Mouse (Mus musculus) embryonic facial prominence, embryonic 13.5 days (tissue): Measurements from ENCODE around the gene Gtf2f2. TPM values are rescaled to one million over a fixed set of nuclear protein-coding genes. Genes with fewer than 3 reads are reported as not detected.
A peak's percentile ranks its signal among the peaks of the same experiment; 100 is the strongest.

ENCODE experiments used
- ATAC-seq: fragments of 200-750 bp; cut with Nextera tagmentation; 2 replicates; pipeline ENCODE4 v1.8.0; 2017; ENCODE audit warnings: low read depth; ENCODE audit not compliant: insufficient number of reproducible peaks, insufficient read depth, low FRiP score, low TSS enrichment
- H3K27ac ChIP-seq: fragments of 300-500 bp; sonication (generic); 2 replicates; pipeline ENCODE4 v1.5.1; 2015; ENCODE audit warnings: moderate library complexity, mild to moderate bottlenecking, inconsistent platforms
- H3K27me3 ChIP-seq: fragments of 300-500 bp; sonication (generic); 2 replicates; pipeline ENCODE4 v1.6.1; 2015; ENCODE audit warnings: mild to moderate bottlenecking, inconsistent platforms
- H3K36me3 ChIP-seq: fragments of 300-500 bp; sonication (generic); 2 replicates; pipeline ENCODE4 v1.6.1; 2015; ENCODE audit warnings: mild to moderate bottlenecking, inconsistent platforms
- H3K4me1 ChIP-seq: fragments of 300-500 bp; sonication (generic); 2 replicates; pipeline ENCODE4 v1.6.1; 2015; ENCODE audit warnings: inconsistent platforms
- H3K4me2 ChIP-seq: fragments of 300-500 bp; sonication (generic); 2 replicates; pipeline ENCODE4 v1.6.1; 2015; ENCODE audit warnings: moderate library complexity, mild to moderate bottlenecking, inconsistent platforms
- H3K4me3 ChIP-seq: fragments of 300-500 bp; sonication (generic); 2 replicates; pipeline ENCODE4 v1.5.1; 2015; ENCODE audit warnings: mild to moderate bottlenecking, inconsistent platforms
- H3K9ac ChIP-seq: fragments of 300-500 bp; sonication (generic); 2 replicates; pipeline ENCODE4 v1.6.1; 2015; ENCODE audit warnings: mild to moderate bottlenecking, inconsistent platforms
- H3K9me3 ChIP-seq: fragments of 300-500 bp; sonication (generic); 2 replicates; pipeline ENCODE4 v1.6.1; 2016; ENCODE audit warnings: inconsistent platforms
- WGBS: fragments of 180-500 bp; shearing (Covaris S2); methylation state at CpG from one replicate; pipeline ENCODE4 v1.1.7; 2015; ENCODE audit warnings: mixed read lengths; 5-methylcytosine and 5-hydroxymethylcytosine counted together
- polyA plus RNA-seq: library from polyadenylated mRNA; unstranded; fragments of >200 nt; fragmentation: Nextera tagmentation; extraction: Ambion mirVana; gene quantifications from 2 replicates; pipeline ENCODE4 v1.2.1, GENCODE M21; 2015

The Gtf2f2 gene
- 39.0 and 39.4 TPM in 2 replicates for polyA plus RNA-seq

- H3K27me3 ChIP-seq, result no peaks in the 10 kb centered on the region
- H3K9me3 ChIP-seq, result no peaks in the 10 kb centered on the region
- H3K9ac ChIP-seq, result peak within 1 kb of the TSS; percentile 89
- peaks cover 7% of the 10 kb centered on the region; the same call in 1 of the 2 replicates for H3K36me3 ChIP-seq
- WGBS, result under 1% methylated on average over 67 of the region's 67 CpGs
- peak within 1 kb of the TSS; percentile 81 for H3K27ac ChIP-seq
- ATAC-seq, result peak; percentile 85
- peaks cover 22% of the 10 kb centered on the region for H3K4me1 ChIP-seq
- H3K4me2 ChIP-seq, result peak within 1 kb of the TSS; percentile 81
- H3K4me3 ChIP-seq, result peak within 1 kb of the TSS; percentile 97
These were observed at the start of gene Gtf2f2 for GRCm38 (mm10) chr14:76010102-76011061. Gene Gtf2f2 (minus strand): TSS chr14:76010865.

GRCm38 (mm10) chr14:76059441-76059840, 48.8 kb upstream of the Gtf2f2 start:
- Histone ChIP-seq H3K4me1 (no peaks in the 10 kb centered on the region), H3K4me3 (no peak overlapping the region), H3K9ac (no peak overlapping the region), H3K36me3 (no peaks in the 10 kb centered on the region), H3K4me2 (no peak overlapping the region), H3K9me3 (no peaks in the 10 kb centered on the region), H3K27me3 (no peaks in the 10 kb centered on the region), H3K27ac (no peak overlapping the region)
- 72% methylated on average over 5 of the region's 5 CpGs for WGBS
- no peak for ATAC-seq

- 81% methylated on average over 11 of the region's 11 CpGs for WGBS
- Histone ChIP-seq H3K4me3 (no peak overlapping the region), H3K9me3 (no peaks in the 10 kb centered on the region), H3K4me2 (no peak overlapping the region), H3K9ac (no peak overlapping the region), H3K27ac (no peak overlapping the region), H3K4me1 (no peaks in the 10 kb centered on the region), H3K27me3 (no peaks in the 10 kb centered on the region), H3K36me3 (no peaks in the 10 kb centered on the region)
- no peak for ATAC-seq
These were observed 43.1 kb upstream of the Gtf2f2 start for GRCm38 (mm10) chr14:76053726-76054125.

DNA sequence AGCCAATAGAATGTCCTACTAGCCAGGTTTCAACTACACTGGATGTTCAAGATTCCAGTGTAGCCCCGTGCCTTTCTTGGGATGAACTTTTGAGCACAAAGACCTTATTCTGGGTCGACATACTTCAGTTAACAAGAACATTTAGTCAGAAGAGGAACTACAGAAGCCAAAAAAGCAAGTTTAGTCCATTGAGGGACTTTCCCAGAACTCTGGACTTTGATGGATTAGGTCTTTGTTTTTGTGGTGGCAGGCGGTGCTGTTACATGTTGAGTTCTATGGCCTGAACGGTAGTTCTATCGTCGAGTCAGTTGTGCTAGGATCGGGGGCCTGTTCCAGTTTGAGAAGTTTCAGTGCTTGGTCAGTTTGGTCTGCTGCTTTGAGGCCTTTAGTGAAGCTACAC, 41.3 kb upstream of the Gtf2f2 start:
- Histone ChIP-seq H3K36me3 (no peaks in the 10 kb centered on the region), H3K9me3 (no peaks in the 10 kb centered on the region), H3K27me3 (no peaks in the 10 kb centered on the region), H3K4me2 (no peak overlapping the region), H3K4me1 (no peaks in the 10 kb centered on the region), H3K27ac (no peak overlapping the region), H3K4me3 (no peak overlapping the region), H3K9ac (no peak overlapping the region)
- no peak for ATAC-seq
- 84% methylated on average over 7 of the region's 7 CpGs for WGBS

GRCm38 (mm10) chr14:76045767-76046166, 35.1 kb upstream of the Gtf2f2 start:
- H3K4me2 ChIP-seq, result no peak overlapping the region
- ATAC-seq, result no peak

GRCm38 (mm10) chr14:76044164-76044557, 33.5 kb upstream of the Gtf2f2 start:
- WGBS, result 58% methylated on average over 3 of the region's 3 CpGs
- no peaks in the 10 kb centered on the region for H3K9me3 ChIP-seq
- no peaks in the 10 kb centered on the region for H3K4me1 ChIP-seq
- H3K4me2 ChIP-seq, result no peak overlapping the region
- no peak overlapping the region for H3K27ac ChIP-seq
- H3K4me3 ChIP-seq, result no peak overlapping the region
- ATAC-seq, result no peak
- H3K9ac ChIP-seq, result no peak overlapping the region
- H3K36me3 ChIP-seq, result no peaks in the 10 kb centered on the region
- H3K27me3 ChIP-seq, result no peaks in the 10 kb centered on the region

More at GRCm38 (mm10) chr14:76045767-76046166, 35.1 kb upstream of the Gtf2f2 start:
- H3K36me3 ChIP-seq, result no peaks in the 10 kb centered on the region
- no peak overlapping the region for H3K4me3 ChIP-seq
- no peak overlapping the region for H3K9ac ChIP-seq
- H3K9me3 ChIP-seq, result no peaks in the 10 kb centered on the region
- no peak overlapping the region for H3K27ac ChIP-seq
- H3K27me3 ChIP-seq, result no peaks in the 10 kb centered on the region
- 57% methylated on average over 1 of the region's 1 CpGs for WGBS
- H3K4me1 ChIP-seq, result no peaks in the 10 kb centered on the region

- 77% methylated on average over 14 of the region's 14 CpGs for WGBS
- no peak overlapping the region for H3K27ac ChIP-seq
- no peaks in the 10 kb centered on the region for H3K36me3 ChIP-seq
- H3K27me3 ChIP-seq, result no peaks in the 10 kb centered on the region
- no peaks in the 10 kb centered on the region for H3K4me1 ChIP-seq
- no peak overlapping the region for H3K4me3 ChIP-seq
- H3K4me2 ChIP-seq, result no peak overlapping the region
- H3K9me3 ChIP-seq, result no peaks in the 10 kb centered on the region
- ATAC-seq, result no peak
- no peak overlapping the region for H3K9ac ChIP-seq
These were observed 32.8 kb upstream of the Gtf2f2 start for GRCm38 (mm10) chr14:76043251-76044163.

GRCm38 (mm10) chr14:76033221-76033637, 22.6 kb upstream of the Gtf2f2 start:
- no peak overlapping the region for H3K9ac ChIP-seq
- no peaks in the 10 kb centered on the region for H3K36me3 ChIP-seq
- H3K4me1 ChIP-seq, result peaks cover 20% of the 10 kb centered on the region
- no peaks in the 10 kb centered on the region for H3K9me3 ChIP-seq
- H3K27me3 ChIP-seq, result no peaks in the 10 kb centered on the region
- no peak for ATAC-seq
- H3K27ac ChIP-seq, result 0 out of 2 replicates have a peak overlapping the region, but pooled peaks have one; percentile 7
- no peak overlapping the region for H3K4me3 ChIP-seq
- peak overlapping the region; percentile 17; the same call in 1 of the 2 replicates for H3K4me2 ChIP-seq
- WGBS, result 11% methylated on average over 7 of the region's 7 CpGs

- H3K36me3 ChIP-seq, result no peaks in the 10 kb centered on the region
- no peak overlapping the region for H3K27ac ChIP-seq
- H3K9ac ChIP-seq, result no peak overlapping the region
- WGBS, result 36% methylated on average over 7 of the region's 7 CpGs
- no peaks in the 10 kb centered on the region for H3K9me3 ChIP-seq
- H3K4me2 ChIP-seq, result peak overlapping the region; percentile 17; the same call in 1 of the 2 replicates
- H3K27me3 ChIP-seq, result no peaks in the 10 kb centered on the region
- H3K4me1 ChIP-seq, result peaks cover 20% of the 10 kb centered on the region
- H3K4me3 ChIP-seq, result no peak overlapping the region
- no peak for ATAC-seq
These were observed 22.0 kb upstream of the Gtf2f2 start for GRCm38 (mm10) chr14:76032671-76033136.

- 38% methylated on average over 11 of the region's 11 CpGs for WGBS
- Histone ChIP-seq H3K4me3 (peak overlapping the region; percentile 6; the same call in 1 of the 2 replicates), H3K4me1 (peaks cover 20% of the 10 kb centered on the region), H3K27ac (peak overlapping the region; percentile 44; the same call in 1 of the 2 replicates), H3K27me3 (no peaks in the 10 kb centered on the region), H3K9ac (0 out of 2 replicates have a peak overlapping the region, but pooled peaks have one; percentile 21), H3K4me2 (peak overlapping the region; percentile 40), H3K36me3 (no peaks in the 10 kb centered on the region), H3K9me3 (no peaks in the 10 kb centered on the region)
- ATAC-seq, result no peak
These were observed 20.6 kb upstream of the Gtf2f2 start for GRCm38 (mm10) chr14:76031117-76031842.
